Mouse (Mus musculus) stomach, embryonic 15.5 days (tissue): ENCODE results near the gene Plxna3. TPM values are rescaled to one million over a fixed set of nuclear protein-coding genes. Genes with fewer than 3 reads are reported as not detected.

Experiments used
- ATAC-seq: fragments of 200-750 bp; cut with Nextera tagmentation; 2 replicates; pipeline ENCODE4 v1.8.0; 2017; ENCODE audit warnings: low read depth, moderate number of reproducible peaks, moderate TSS enrichment; ENCODE audit not compliant: insufficient read depth, low FRiP score
- H3K27ac ChIP-seq: fragments of 300-500 bp; sonication (generic); 2 replicates; pipeline ENCODE4 v1.5.1; 2015; ENCODE audit warnings: mild to moderate bottlenecking, inconsistent platforms
- H3K27me3 ChIP-seq: fragments of 300-500 bp; sonication (generic); replicated peaks from 2 replicates; pipeline ENCODE4 v1.6.1; 2015; ENCODE audit warnings: inconsistent platforms
- H3K36me3 ChIP-seq: fragments of 300-500 bp; sonication (generic); 2 replicates; pipeline ENCODE4 v1.6.1; 2015; ENCODE audit warnings: inconsistent platforms
- H3K4me1 ChIP-seq: fragments of 300-500 bp; sonication (generic); 2 replicates; pipeline ENCODE4 v1.6.1; 2015; ENCODE audit warnings: inconsistent platforms
- H3K4me2 ChIP-seq: fragments of 300-500 bp; sonication (generic); 2 replicates; pipeline ENCODE4 v1.6.1; 2015; ENCODE audit warnings: mild to moderate bottlenecking, inconsistent platforms
- H3K4me3 ChIP-seq: fragments of 300-500 bp; sonication (generic); replicated peaks from 2 replicates; pipeline ENCODE4 v1.5.1; 2015; ENCODE audit warnings: inconsistent platforms
- H3K9ac ChIP-seq: fragments of 300-500 bp; sonication (generic); 2 replicates; pipeline ENCODE4 v1.6.1; 2015; ENCODE audit warnings: inconsistent platforms
- H3K9me3 ChIP-seq: fragments of 300-500 bp; sonication (generic); 2 replicates; pipeline ENCODE4 v1.6.1; 2016; ENCODE audit warnings: inconsistent platforms
- WGBS: fragments of 180-500 bp; shearing (Covaris S2); methylation state at CpG from one replicate; pipeline ENCODE4 v1.1.7; 2015; 5-methylcytosine and 5-hydroxymethylcytosine counted together
- polyA plus RNA-seq: library from polyadenylated mRNA; unstranded; fragments of >200 nt; fragmentation: Nextera tagmentation; extraction: Ambion mirVana; gene quantifications from 2 replicates; pipeline ENCODE4 v1.2.1, GENCODE M21; 2015

The Plxna3 gene
- 12.4 and 13.5 TPM in 2 replicates for polyA plus RNA-seq

- H3K4me2 ChIP-seq: peak within 1 kb of the TSS; percentile 66
- peak within 1 kb of the TSS; percentile 63; the same call in 1 of the 2 replicates for H3K27ac ChIP-seq
- 0 out of 2 replicates have a peak, but pooled peaks cover 2% of the 10 kb centered on the region for H3K4me1 ChIP-seq
- H3K27me3 ChIP-seq: no peaks in the 10 kb centered on the region
- ATAC-seq: peak; percentile 93
- H3K36me3 ChIP-seq: no peaks in the 10 kb centered on the region
- peak within 1 kb of the TSS; percentile 45 for H3K4me3 ChIP-seq
- WGBS: 18% methylated on average over 15 of the region's 30 CpGs
- no peaks in the 10 kb centered on the region for H3K9me3 ChIP-seq
- H3K9ac ChIP-seq: peak within 1 kb of the TSS; percentile 29
These were observed at the start of gene Plxna3 for GRCm38 (mm10) chrX:74328725-74329161. Plxna3 (plus strand) TSS chrX:74329066.

GRCm38 (mm10) chrX:74281041-74281731 lies 47.7 kb upstream of the Plxna3 start:
- WGBS: 13% methylated on average over 14 of the region's 14 CpGs
- H3K36me3 ChIP-seq: no peaks in the 10 kb centered on the region
- peak overlapping the region; percentile 58 for H3K4me3 ChIP-seq
- no peaks in the 10 kb centered on the region for H3K27me3 ChIP-seq
- peak overlapping the region; percentile 73 for H3K4me2 ChIP-seq
- peak overlapping the region; percentile 91 for H3K27ac ChIP-seq
- no peaks in the 10 kb centered on the region for H3K9me3 ChIP-seq
- H3K4me1 ChIP-seq: no peaks in the 10 kb centered on the region; the same call in 1 of the 2 replicates
- no peak for ATAC-seq
- H3K9ac ChIP-seq: no peak overlapping the region

GRCm38 (mm10) chrX:74281732-74282394 lies 47.0 kb upstream of the Plxna3 start, which contains the start of the genes Taz and Dnase1l1:
Taz (plus strand) TSS chrX:74281912.
Dnase1l1 (minus strand) TSS chrX:74282337.
- H3K4me1 ChIP-seq: no peaks in the 10 kb centered on the region; the same call in 1 of the 2 replicates
- H3K4me2 ChIP-seq: peak within 1 kb of the TSS; percentile 73
- no peaks in the 10 kb centered on the region for H3K36me3 ChIP-seq
- 13% methylated on average over 16 of the region's 16 CpGs for WGBS
- H3K9ac ChIP-seq: peak within 1 kb of the TSS; percentile 48
- H3K27me3 ChIP-seq: no peaks in the 10 kb centered on the region
- H3K9me3 ChIP-seq: no peaks in the 10 kb centered on the region
- ATAC-seq: peak; percentile 96
- peak within 1 kb of the TSS; percentile 58 for H3K4me3 ChIP-seq
- peak within 1 kb of the TSS; percentile 91 for H3K27ac ChIP-seq

GRCm38 (mm10) chrX:74282395-74283091 lies 46.3 kb upstream of the Plxna3 start:
- Histone ChIP-seq H3K9me3 (no peaks in the 10 kb centered on the region), H3K27ac (peak overlapping the region; percentile 91), H3K4me2 (peak overlapping the region; percentile 73), H3K27me3 (no peaks in the 10 kb centered on the region), H3K9ac (peak overlapping the region; percentile 48), H3K4me3 (peak overlapping the region; percentile 58), H3K36me3 (no peaks in the 10 kb centered on the region), H3K4me1 (no peaks in the 10 kb centered on the region; the same call in 1 of the 2 replicates)
- ATAC-seq: peak; percentile 36
- WGBS: 25% methylated on average over 39 of the region's 39 CpGs

- Histone ChIP-seq H3K36me3 (no peaks in the 10 kb centered on the region), H3K9me3 (no peaks in the 10 kb centered on the region), H3K4me1 (no peaks in the 10 kb centered on the region; the same call in 1 of the 2 replicates), H3K27me3 (no peaks in the 10 kb centered on the region), H3K4me3 (peak overlapping the region; percentile 58), H3K9ac (peak overlapping the region; percentile 48), H3K4me2 (peak overlapping the region; percentile 73), H3K27ac (peak overlapping the region; percentile 91)
- no peak for ATAC-seq
- WGBS: 34% methylated on average over 5 of the region's 5 CpGs
These were observed 45.8 kb upstream of the Plxna3 start for GRCm38 (mm10) chrX:74283092-74283437.

- H3K9me3 ChIP-seq: no peaks in the 10 kb centered on the region
- H3K4me1 ChIP-seq: no peaks in the 10 kb centered on the region
- H3K36me3 ChIP-seq: no peaks in the 10 kb centered on the region
- ATAC-seq: no peak
- no peaks in the 10 kb centered on the region for H3K27me3 ChIP-seq
- WGBS: 76% methylated on average over 4 of the region's 4 CpGs
- no peak overlapping the region for H3K4me2 ChIP-seq
- H3K27ac ChIP-seq: no peak overlapping the region
- H3K4me3 ChIP-seq: no peak overlapping the region
- H3K9ac ChIP-seq: no peak overlapping the region
These were observed 35.4 kb upstream of the Plxna3 start for GRCm38 (mm10) chrX:74293431-74293830.

- WGBS: 17% methylated on average over 37 of the region's 37 CpGs
These were observed 32.1 kb upstream of the Plxna3 start, which contains the start of gene Atp6ap1 for GRCm38 (mm10) chrX:74296538-74297448. Atp6ap1 (plus strand) TSS chrX:74297097.

GRCm38 (mm10) chrX:74298348-74298747 lies 30.5 kb upstream of the Plxna3 start:
- Histone ChIP-seq H3K27me3 (no peaks in the 10 kb centered on the region), H3K9ac (no peak overlapping the region), H3K36me3 (peaks cover 3% of the 10 kb centered on the region; the same call in 1 of the 2 replicates), H3K9me3 (no peaks in the 10 kb centered on the region), H3K4me1 (no peaks in the 10 kb centered on the region), H3K27ac (no peak overlapping the region), H3K4me3 (no peak overlapping the region), H3K4me2 (no peak overlapping the region)
- ATAC-seq: no peak
- 63% methylated on average over 1 of the region's 1 CpGs for WGBS

More at GRCm38 (mm10) chrX:74296538-74297448, 32.1 kb upstream of the Plxna3 start, which contains the start of gene Atp6ap1:
- peak; percentile 98 for ATAC-seq
- Histone ChIP-seq H3K9ac (peak within 1 kb of the TSS; percentile 44), H3K36me3 (peaks cover 3% of the 10 kb centered on the region; the same call in 1 of the 2 replicates), H3K9me3 (no peaks in the 10 kb centered on the region), H3K27me3 (no peaks in the 10 kb centered on the region), H3K27ac (peak within 1 kb of the TSS; percentile 64), H3K4me3 (peak within 1 kb of the TSS; percentile 66), H3K4me2 (peak within 1 kb of the TSS; percentile 53), H3K4me1 (no peaks in the 10 kb centered on the region)

GRCm38 (mm10) chrX:74299721-74300120 lies 29.1 kb upstream of the Plxna3 start:
- H3K4me2 ChIP-seq: no peak overlapping the region
- no peak for ATAC-seq
- peaks cover 3% of the 10 kb centered on the region; the same call in 1 of the 2 replicates for H3K36me3 ChIP-seq
- H3K27ac ChIP-seq: no peak overlapping the region
- H3K4me1 ChIP-seq: no peaks in the 10 kb centered on the region
- WGBS: 71% methylated on average over 3 of the region's 3 CpGs
- no peak overlapping the region for H3K9ac ChIP-seq
- no peaks in the 10 kb centered on the region for H3K9me3 ChIP-seq
- H3K27me3 ChIP-seq: no peaks in the 10 kb centered on the region
- H3K4me3 ChIP-seq: no peak overlapping the region

GRCm38 (mm10) chrX:74304867-74305700 lies 23.8 kb upstream of the Plxna3 start, which contains the start of gene Gdi1:
Gdi1 (plus strand) TSS chrX:74304998.
- H3K9me3 ChIP-seq: no peaks in the 10 kb centered on the region
- H3K4me3 ChIP-seq: peak within 1 kb of the TSS; percentile 54
- ATAC-seq: peak; percentile 87
- H3K4me1 ChIP-seq: no peaks in the 10 kb centered on the region
- peaks cover 11% of the 10 kb centered on the region for H3K36me3 ChIP-seq
- peak within 1 kb of the TSS; percentile 83 for H3K27ac ChIP-seq
- 14% methylated on average over 40 of the region's 41 CpGs for WGBS
- no peaks in the 10 kb centered on the region for H3K27me3 ChIP-seq
- H3K4me2 ChIP-seq: peak within 1 kb of the TSS; percentile 58
- peak within 1 kb of the TSS; percentile 32; the same call in 1 of the 2 replicates for H3K9ac ChIP-seq
